Mouse (Mus musculus) embryonic facial prominence, embryonic 13.5 days (tissue): Measurements from ENCODE around the gene Acss3. TPM values are rescaled to one million over a fixed set of nuclear protein-coding genes. Genes with fewer than 3 reads are reported as not detected.

ENCODE experiments used
- ATAC-seq: fragments of 200-750 bp; cut with Nextera tagmentation; 2 replicates; pipeline ENCODE4 v1.8.0; 2017; ENCODE audit warnings: low read depth; ENCODE audit not compliant: insufficient number of reproducible peaks, insufficient read depth, low FRiP score, low TSS enrichment
- H3K27ac ChIP-seq: fragments of 300-500 bp; sonication (generic); 2 replicates; pipeline ENCODE4 v1.5.1; 2015; ENCODE audit warnings: moderate library complexity, mild to moderate bottlenecking, inconsistent platforms
- H3K27me3 ChIP-seq: fragments of 300-500 bp; sonication (generic); 2 replicates; pipeline ENCODE4 v1.6.1; 2015; ENCODE audit warnings: mild to moderate bottlenecking, inconsistent platforms
- H3K36me3 ChIP-seq: fragments of 300-500 bp; sonication (generic); 2 replicates; pipeline ENCODE4 v1.6.1; 2015; ENCODE audit warnings: mild to moderate bottlenecking, inconsistent platforms
- H3K4me1 ChIP-seq: fragments of 300-500 bp; sonication (generic); 2 replicates; pipeline ENCODE4 v1.6.1; 2015; ENCODE audit warnings: inconsistent platforms
- H3K4me2 ChIP-seq: fragments of 300-500 bp; sonication (generic); 2 replicates; pipeline ENCODE4 v1.6.1; 2015; ENCODE audit warnings: moderate library complexity, mild to moderate bottlenecking, inconsistent platforms
- H3K4me3 ChIP-seq: fragments of 300-500 bp; sonication (generic); 2 replicates; pipeline ENCODE4 v1.5.1; 2015; ENCODE audit warnings: mild to moderate bottlenecking, inconsistent platforms
- H3K9ac ChIP-seq: fragments of 300-500 bp; sonication (generic); 2 replicates; pipeline ENCODE4 v1.6.1; 2015; ENCODE audit warnings: mild to moderate bottlenecking, inconsistent platforms
- H3K9me3 ChIP-seq: fragments of 300-500 bp; sonication (generic); 2 replicates; pipeline ENCODE4 v1.6.1; 2016; ENCODE audit warnings: inconsistent platforms
- whole genome bisulfite sequencing: fragments of 180-500 bp; shearing (Covaris S2); methylation state at CpG from one replicate; pipeline ENCODE4 v1.1.7; 2015; ENCODE audit warnings: mixed read lengths; 5-methylcytosine and 5-hydroxymethylcytosine counted together
- polyA plus RNA-seq: library from polyadenylated mRNA; unstranded; fragments of >200 nt; fragmentation: Nextera tagmentation; extraction: Ambion mirVana; gene quantifications from 2 replicates; pipeline ENCODE4 v1.2.1, GENCODE M21; 2015

Acss3 gene
- polyA plus RNA-seq, 1 experiment from 2014 or later, result 4.4 TPM

DNA sequence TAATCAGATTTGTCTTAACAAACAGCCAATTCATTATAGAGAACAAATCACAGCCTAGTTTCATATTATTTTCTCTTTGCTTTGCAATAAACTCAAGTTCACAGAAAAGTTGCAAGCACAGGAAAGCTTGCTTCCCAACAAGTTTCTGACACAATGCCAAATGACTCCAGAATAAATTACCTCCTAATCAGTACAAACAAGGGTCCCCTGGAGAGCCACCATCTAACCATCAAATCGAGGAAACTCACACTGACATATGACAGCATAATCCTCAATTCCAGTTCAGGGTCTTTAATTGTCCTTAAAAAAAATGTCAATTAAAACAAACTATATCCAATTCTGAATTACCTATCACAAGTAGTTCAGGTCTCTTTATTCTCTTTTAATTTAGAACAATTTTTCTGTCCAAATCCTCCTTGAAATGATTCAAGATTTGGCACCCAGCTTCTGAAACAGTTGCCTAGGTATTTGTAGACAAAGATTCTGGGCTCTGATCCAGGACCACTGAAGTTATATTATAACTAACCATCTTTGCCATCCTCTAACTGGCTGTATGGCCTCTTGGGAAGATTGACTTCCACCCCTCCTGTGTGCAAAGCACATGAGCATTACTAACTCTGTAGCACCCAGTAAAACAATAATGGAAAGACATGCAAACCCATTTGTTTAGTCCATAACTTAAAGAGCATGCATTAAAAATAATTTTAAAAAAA is 7.4 kb downstream of the Acss3 start:
- Histone ChIP-seq H3K36me3 (no peaks in the 10 kb centered on the region), H3K27ac (no peak overlapping the region), H3K9me3 (no peaks in the 10 kb centered on the region), H3K4me2 (no peak overlapping the region), H3K27me3 (no peaks in the 10 kb centered on the region), H3K4me1 (no peaks in the 10 kb centered on the region), H3K9ac (no peak overlapping the region), H3K4me3 (no peak overlapping the region)
- 36% methylated on average over 1 of the region's 1 CpGs for WGBS
- no peak for ATAC-seq

DNA sequence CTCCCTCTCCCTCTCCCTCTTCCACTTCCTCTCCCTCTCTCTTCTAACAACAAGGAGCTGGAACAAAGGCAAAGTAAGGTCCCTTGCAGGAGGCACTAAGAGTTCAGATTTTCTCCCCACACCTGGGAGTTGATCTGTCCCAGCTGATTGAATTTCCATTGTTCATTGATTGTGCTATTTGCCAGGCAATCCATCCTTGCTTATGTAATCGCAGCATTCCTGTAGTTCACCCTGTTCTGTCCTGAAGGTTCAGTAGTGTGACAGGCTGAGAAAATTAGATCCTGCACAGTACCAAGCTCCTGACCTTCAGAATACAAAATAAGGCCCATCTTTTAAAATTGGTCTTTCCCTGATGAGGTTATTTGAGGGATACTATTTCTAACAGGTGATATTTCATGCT is 8.3 kb downstream of the Acss3 start:
- no peak for ATAC-seq
- Histone ChIP-seq H3K4me1 (no peaks in the 10 kb centered on the region), H3K27ac (no peak overlapping the region), H3K4me3 (no peak overlapping the region), H3K36me3 (no peaks in the 10 kb centered on the region), H3K9ac (no peak overlapping the region), H3K9me3 (no peaks in the 10 kb centered on the region), H3K4me2 (no peak overlapping the region), H3K27me3 (no peaks in the 10 kb centered on the region)
- WGBS, result 40% methylated on average over 1 of the region's 1 CpGs

DNA sequence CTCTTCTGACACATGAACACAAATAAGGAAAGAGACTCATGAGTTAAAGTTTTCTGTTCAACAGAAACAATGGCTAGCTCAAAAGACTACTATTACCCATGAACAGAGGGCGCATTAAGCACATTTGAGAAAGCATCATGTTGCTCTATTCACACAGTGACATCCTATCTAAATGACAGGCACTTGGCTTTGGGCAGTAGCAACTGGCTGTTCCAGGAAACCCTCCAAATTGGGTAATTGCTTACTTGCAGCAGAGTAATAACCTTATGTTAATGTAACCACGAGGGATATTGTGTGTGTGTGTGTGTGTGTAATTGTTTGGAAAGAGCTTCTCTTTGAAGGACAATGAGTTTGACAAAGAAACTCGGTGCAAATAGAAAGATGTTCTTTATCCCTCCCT is 29.0 kb downstream of the Acss3 start:
- 49% methylated on average over 3 of the region's 3 CpGs for WGBS
- no peaks in the 10 kb centered on the region for H3K9me3 ChIP-seq

GRCm38 (mm10) chr10:107053846-107054624 is 69.4 kb downstream of the Acss3 start:
- H3K27me3 ChIP-seq, result no peaks in the 10 kb centered on the region
- H3K9ac ChIP-seq, result no peak overlapping the region
- no peaks in the 10 kb centered on the region for H3K4me1 ChIP-seq
- no peaks in the 10 kb centered on the region for H3K9me3 ChIP-seq
- H3K4me3 ChIP-seq, result no peak overlapping the region
- WGBS, result 69% methylated on average over 4 of the region's 4 CpGs
- H3K4me2 ChIP-seq, result no peak overlapping the region
- H3K36me3 ChIP-seq, result no peaks in the 10 kb centered on the region
- H3K27ac ChIP-seq, result no peak overlapping the region
- no peak for ATAC-seq

More for the DNA sequence above, 29.0 kb downstream of the Acss3 start:
- H3K27me3 ChIP-seq, result no peaks in the 10 kb centered on the region
- H3K4me1 ChIP-seq, result no peaks in the 10 kb centered on the region
- H3K9ac ChIP-seq, result no peak overlapping the region
- no peak overlapping the region for H3K4me3 ChIP-seq
- no peak overlapping the region for H3K4me2 ChIP-seq
- no peaks in the 10 kb centered on the region for H3K36me3 ChIP-seq
- no peak for ATAC-seq
- no peak overlapping the region for H3K27ac ChIP-seq

DNA sequence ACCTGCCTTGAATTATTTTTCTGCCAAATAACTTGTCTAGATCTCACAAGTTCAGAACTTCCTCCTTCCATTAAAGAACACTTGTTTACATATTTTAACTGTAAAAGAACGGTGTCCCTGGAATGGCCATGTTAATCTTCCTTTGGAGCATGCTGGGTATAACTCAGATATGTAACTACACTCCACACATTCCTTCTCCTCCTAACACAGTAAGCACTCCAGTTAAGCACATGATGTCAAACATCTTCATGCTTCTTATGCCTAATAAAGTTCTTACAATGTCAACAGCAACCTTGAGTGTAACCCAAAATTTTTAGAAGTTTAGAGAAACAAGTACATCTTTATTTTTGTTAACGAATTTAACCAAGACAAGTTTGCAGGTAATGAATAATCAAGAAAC is 73.0 kb downstream of the Acss3 start:
- H3K4me1 ChIP-seq, result no peaks in the 10 kb centered on the region
- ATAC-seq, result no peak
- H3K27ac ChIP-seq, result no peak overlapping the region
- no peak overlapping the region for H3K4me3 ChIP-seq
- H3K27me3 ChIP-seq, result no peaks in the 10 kb centered on the region
- no peak overlapping the region for H3K9ac ChIP-seq
- no peak overlapping the region for H3K4me2 ChIP-seq
- H3K9me3 ChIP-seq, result no peaks in the 10 kb centered on the region
- 78% methylated on average over 2 of the region's 2 CpGs for WGBS
- H3K36me3 ChIP-seq, result no peaks in the 10 kb centered on the region

GRCm38 (mm10) chr10:107042656-107043055 is 80.8 kb downstream of the Acss3 start:
- no peaks in the 10 kb centered on the region for H3K4me1 ChIP-seq
- no peak overlapping the region for H3K9ac ChIP-seq
- no peaks in the 10 kb centered on the region for H3K36me3 ChIP-seq
- no peak overlapping the region for H3K4me2 ChIP-seq
- no peak overlapping the region for H3K27ac ChIP-seq
- WGBS, result 83% methylated on average over 1 of the region's 1 CpGs
- no peak overlapping the region for H3K4me3 ChIP-seq
- no peaks in the 10 kb centered on the region for H3K9me3 ChIP-seq
- no peaks in the 10 kb centered on the region for H3K27me3 ChIP-seq
- ATAC-seq, result no peak

DNA sequence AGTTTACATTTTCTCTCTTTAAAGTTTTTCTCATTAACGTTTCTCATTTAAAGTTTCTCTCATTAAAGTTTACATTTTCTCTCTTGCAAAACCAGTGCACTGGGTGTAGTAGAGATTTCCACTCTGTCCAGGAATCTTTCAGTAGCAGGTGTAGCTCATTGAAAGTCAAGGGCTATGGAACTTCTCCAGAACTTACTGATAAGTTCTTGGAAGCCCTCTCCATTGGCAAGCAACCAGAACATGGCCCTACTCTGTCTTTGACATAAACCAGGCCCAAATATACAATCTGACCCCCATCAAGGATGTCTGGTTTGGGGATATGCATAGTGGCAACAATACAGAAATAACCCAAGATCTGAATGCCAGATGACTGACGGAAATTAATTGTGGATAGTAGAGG is 82.6 kb downstream of the Acss3 start:
- Histone ChIP-seq H3K9me3 (no peaks in the 10 kb centered on the region), H3K9ac (no peak overlapping the region), H3K4me3 (no peak overlapping the region), H3K4me2 (no peak overlapping the region), H3K27me3 (no peaks in the 10 kb centered on the region), H3K27ac (no peak overlapping the region), H3K36me3 (no peaks in the 10 kb centered on the region), H3K4me1 (no peaks in the 10 kb centered on the region)
- no peak for ATAC-seq
- WGBS, result 85% methylated on average over 2 of the region's 2 CpGs

- no peak for ATAC-seq
- WGBS, result 73% methylated on average over 6 of the region's 6 CpGs
- H3K27ac ChIP-seq, result no peak overlapping the region
These were observed 83.1 kb downstream of the Acss3 start for GRCm38 (mm10) chr10:107040378-107040777.

GRCm38 (mm10) chr10:107039211-107039610 is 84.3 kb downstream of the Acss3 start:
- no peaks in the 10 kb centered on the region for H3K36me3 ChIP-seq
- no peaks in the 10 kb centered on the region for H3K27me3 ChIP-seq
- no peak overlapping the region for H3K9ac ChIP-seq
- H3K4me1 ChIP-seq, result no peaks in the 10 kb centered on the region
- H3K9me3 ChIP-seq, result no peaks in the 10 kb centered on the region
- WGBS, result 85% methylated on average over 4 of the region's 4 CpGs
- H3K4me3 ChIP-seq, result no peak overlapping the region
- ATAC-seq, result no peak
- H3K27ac ChIP-seq, result no peak overlapping the region
- H3K4me2 ChIP-seq, result no peak overlapping the region

More at GRCm38 (mm10) chr10:107040378-107040777, 83.1 kb downstream of the Acss3 start:
- no peaks in the 10 kb centered on the region for H3K27me3 ChIP-seq
- H3K9ac ChIP-seq, result no peak overlapping the region
- no peak overlapping the region for H3K4me2 ChIP-seq
- no peak overlapping the region for H3K4me3 ChIP-seq
- no peaks in the 10 kb centered on the region for H3K36me3 ChIP-seq
- H3K9me3 ChIP-seq, result no peaks in the 10 kb centered on the region
- H3K4me1 ChIP-seq, result no peaks in the 10 kb centered on the region

DNA sequence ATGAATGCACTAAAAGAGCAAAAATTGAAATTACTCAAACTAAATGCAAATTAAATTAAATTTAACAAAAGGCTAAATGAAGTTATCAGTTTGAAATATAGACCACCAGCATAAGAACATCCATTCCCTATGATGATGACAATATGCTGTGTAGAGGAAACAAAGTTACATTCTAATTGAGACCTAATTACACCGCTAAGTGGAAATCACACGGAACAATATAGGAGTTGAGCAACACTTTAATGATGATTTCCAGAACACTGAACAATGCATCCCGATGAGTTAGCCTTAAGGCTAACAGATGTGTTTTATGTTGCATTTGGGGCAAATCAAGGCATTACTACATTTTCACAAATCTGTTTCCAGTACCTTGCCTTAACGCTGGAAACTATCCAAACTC is 99.2 kb downstream of the Acss3 start:
- no peaks in the 10 kb centered on the region for H3K4me1 ChIP-seq
- H3K27ac ChIP-seq, result no peak overlapping the region
- WGBS, result 74% methylated on average over 4 of the region's 4 CpGs
- no peaks in the 10 kb centered on the region for H3K36me3 ChIP-seq
- H3K27me3 ChIP-seq, result no peaks in the 10 kb centered on the region
- H3K9me3 ChIP-seq, result no peaks in the 10 kb centered on the region
- no peak overlapping the region for H3K4me3 ChIP-seq
- no peak overlapping the region for H3K4me2 ChIP-seq
- ATAC-seq, result no peak
- H3K9ac ChIP-seq, result no peak overlapping the region

DNA sequence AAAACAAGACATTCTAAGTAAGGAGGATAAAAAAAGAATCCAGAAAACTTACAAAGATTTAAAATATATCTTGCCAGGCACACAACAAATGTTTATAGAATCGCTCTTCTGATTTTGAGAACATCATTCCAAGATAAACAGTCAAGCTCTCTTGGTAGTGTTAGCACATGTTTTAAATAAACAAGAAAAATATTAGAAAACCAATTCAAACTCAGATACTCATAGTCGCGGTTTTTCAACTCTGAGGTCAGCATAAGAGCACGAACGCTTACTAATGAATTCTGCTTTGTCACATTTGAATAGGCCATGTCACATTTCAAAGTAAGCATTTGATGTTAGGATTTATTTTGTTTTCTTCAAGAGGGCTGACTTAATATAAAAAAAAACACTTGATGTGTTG is 102.3 kb downstream of the Acss3 start:
- Histone ChIP-seq H3K9me3 (no peaks in the 10 kb centered on the region), H3K4me1 (no peaks in the 10 kb centered on the region), H3K4me2 (no peak overlapping the region), H3K9ac (no peak overlapping the region), H3K27ac (no peak overlapping the region), H3K27me3 (no peaks in the 10 kb centered on the region), H3K4me3 (no peak overlapping the region), H3K36me3 (no peaks in the 10 kb centered on the region)
- ATAC-seq, result no peak
- 76% methylated on average over 5 of the region's 5 CpGs for WGBS

DNA sequence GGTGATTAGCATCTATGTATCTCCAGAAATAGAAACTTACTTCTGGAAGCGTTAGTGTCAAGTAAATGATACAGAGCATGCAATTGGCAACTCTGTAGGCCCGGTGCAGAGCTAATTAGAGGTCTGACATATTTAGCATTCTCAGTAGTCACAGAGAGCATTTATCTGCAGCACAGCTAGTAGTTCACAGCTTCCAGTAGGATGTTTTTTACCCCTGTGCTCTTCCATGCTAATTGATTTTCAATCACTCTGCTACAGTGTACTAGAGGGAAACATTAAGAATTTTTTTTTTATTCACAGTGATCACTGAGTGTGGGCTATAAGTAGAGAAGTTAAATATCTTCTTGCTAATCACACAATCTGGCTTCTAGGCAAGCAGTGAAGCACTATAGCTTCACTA is 112.3 kb downstream of the Acss3 start:
- no peaks in the 10 kb centered on the region for H3K36me3 ChIP-seq
- 55% methylated on average over 2 of the region's 2 CpGs for WGBS
- H3K27ac ChIP-seq, result no peak overlapping the region
- H3K27me3 ChIP-seq, result no peaks in the 10 kb centered on the region
- ATAC-seq, result no peak
- H3K9ac ChIP-seq, result no peak overlapping the region
- no peaks in the 10 kb centered on the region for H3K9me3 ChIP-seq
- no peak overlapping the region for H3K4me2 ChIP-seq
- H3K4me1 ChIP-seq, result no peaks in the 10 kb centered on the region
- no peak overlapping the region for H3K4me3 ChIP-seq
